Mouse (Mus musculus): ENCODE results near the gene Olfr1371. TPM values are rescaled to one million over a fixed set of nuclear protein-coding genes. Genes with fewer than 3 reads are reported as not detected.
A peak's percentile ranks its signal among the peaks of the same experiment; 100 is the strongest.
"Not testable (repeated sequence)": the region's sequence is repeated elsewhere in the genome, so short reads cannot be mapped to it uniquely, and the experiment has no call there.

The Olfr1371 gene
- total and polyA plus RNA-seq, 2 experiments from 2014 or later, result not detected

DNA sequence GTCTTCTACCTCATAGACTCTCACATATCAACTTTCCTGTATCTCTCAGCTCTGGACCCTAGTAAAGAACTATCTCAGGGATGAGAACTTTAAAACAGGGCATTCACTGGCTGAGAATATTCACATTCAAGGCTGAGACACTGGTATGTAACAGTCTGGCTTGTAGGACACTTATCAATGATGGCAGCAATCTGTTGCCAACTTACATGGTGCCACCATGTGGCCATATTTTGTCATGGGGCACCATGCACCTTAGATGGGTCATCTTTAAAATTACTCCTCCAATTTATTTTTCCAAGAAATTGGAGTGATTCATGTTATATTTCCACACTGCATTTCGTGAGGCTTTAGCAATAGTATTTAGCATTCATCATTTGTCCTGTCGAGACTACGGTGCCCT lies 33.9 kb downstream of the Olfr1371 start:
- DNase-seq (ENCODE audit: low spot score); H3K4me1 ChIP-seq (ENCODE audit: control insufficient read depth, insufficient read depth); ATAC-seq (ENCODE audit: insufficient read depth, low read depth); H3K27me3 ChIP-seq (ENCODE audit: control insufficient read depth, insufficient read depth, low read length); H3K36me3 ChIP-seq (replicated peaks; ENCODE audit: control insufficient read depth, insufficient read depth, low read length); H3K27ac ChIP-seq (ENCODE audit: low read depth); H3K9me3 ChIP-seq (replicated peaks; ENCODE audit: control insufficient read depth, low read length); H3K9ac ChIP-seq (replicated peaks; ENCODE audit: low read depth, low read length); H3K4me2 ChIP-seq (ENCODE audit: low read depth, low read length); H3K4me3 ChIP-seq (ENCODE audit: low read depth, low read length): not testable (repeated sequence)
- WGBS, result no CpG with 5 or more reads among the region's 3 CpGs
- TF ChIP-seq CTCF (IDR thresholded peaks at IDR 0.05; ENCODE audit: low read depth), result peak; percentile 30

DNA sequence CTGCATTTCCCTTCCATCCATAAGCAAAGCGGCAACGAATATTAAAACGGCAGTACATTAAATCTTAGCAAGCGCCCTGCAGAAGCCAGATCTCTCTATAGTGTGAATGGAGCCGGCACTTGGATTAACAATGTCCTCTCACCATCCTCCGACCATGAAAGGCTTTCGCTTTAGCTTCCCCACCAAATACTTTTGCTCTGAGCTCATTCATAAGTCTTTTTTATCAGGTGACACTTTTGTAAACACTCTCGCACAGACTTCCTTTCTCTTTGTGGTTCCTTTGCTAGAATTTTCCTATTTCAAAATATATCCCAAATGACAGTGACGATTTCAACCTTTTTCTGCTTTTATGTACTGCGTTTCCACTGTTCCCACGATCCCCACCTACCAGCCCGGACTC lies 45.3 kb downstream of the Olfr1371 start:
- Histone ChIP-seq H3K27ac (ENCODE audit: low read depth) (no peak overlapping the region), H3K4me1 (ENCODE audit: control insufficient read depth, insufficient read depth) (0 out of 2 replicates have a peak, but pooled peaks cover 3% of the 10 kb centered on the region), H3K4me3 (ENCODE audit: low read depth, low read length) (peak overlapping the region; percentile 56), H3K4me2 (ENCODE audit: low read depth, low read length) (peak overlapping the region; percentile 77), H3K9ac (replicated peaks; ENCODE audit: low read depth, low read length) (no peak overlapping the region; the same call in 1 of the 2 replicates), H3K9me3 (replicated peaks; ENCODE audit: control insufficient read depth, low read length) (no peaks in the 10 kb centered on the region), H3K36me3 (replicated peaks; ENCODE audit: control insufficient read depth, insufficient read depth, low read length) (no peaks in the 10 kb centered on the region), H3K27me3 (ENCODE audit: control insufficient read depth, insufficient read depth, low read length) (peaks cover 23% of the 10 kb centered on the region)
- DNase-seq (ENCODE audit: low spot score), result no peak
- TF ChIP-seq EP300 (IDR thresholded peaks at IDR 0.05; ENCODE audit: low read depth) (no peak), CTCF (IDR thresholded peaks at IDR 0.05; ENCODE audit: low read depth) (no peak)
- 11% methylated on average over 12 of the region's 12 CpGs for WGBS
- ATAC-seq (ENCODE audit: insufficient read depth, low read depth), result peak; percentile 43; the same call in 1 of the 2 replicates

DNA sequence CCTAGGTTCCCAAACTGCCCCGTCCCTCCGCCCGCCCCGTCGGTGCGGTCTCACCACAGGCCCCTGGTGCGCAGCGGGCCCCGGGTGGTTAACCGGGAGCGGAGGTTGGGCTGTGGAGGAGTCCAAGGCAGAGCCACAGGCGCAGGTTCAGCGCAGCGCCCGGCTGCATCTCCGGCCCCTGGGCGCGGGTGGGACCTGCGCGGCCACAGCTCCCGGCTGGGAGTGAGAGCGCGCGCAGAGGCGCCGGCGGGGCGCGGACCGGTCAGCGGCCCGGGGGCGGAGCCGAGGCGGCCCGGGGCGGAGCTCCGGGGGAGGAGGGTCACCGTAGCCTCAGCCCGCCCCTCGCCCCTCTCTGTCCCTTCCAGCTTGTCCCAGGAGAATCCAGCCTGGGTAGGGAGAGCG lies 45.9 kb downstream of the Olfr1371 start:
- not testable (repeated sequence) for H3K9me3 ChIP-seq (replicated peaks; ENCODE audit: control insufficient read depth, low read length); H3K4me1 ChIP-seq (ENCODE audit: control insufficient read depth, insufficient read depth); H3K27ac ChIP-seq (ENCODE audit: low read depth); DNase-seq (ENCODE audit: low spot score); H3K36me3 ChIP-seq (replicated peaks; ENCODE audit: control insufficient read depth, insufficient read depth, low read length); H3K9ac ChIP-seq (replicated peaks; ENCODE audit: low read depth, low read length)
- H3K27me3 ChIP-seq (ENCODE audit: control insufficient read depth, insufficient read depth, low read length), result peaks cover 23% of the 10 kb centered on the region
- 0% methylated on average over 27 of the region's 42 CpGs for WGBS
- peak overlapping the region; percentile 77 for H3K4me2 ChIP-seq (ENCODE audit: low read depth, low read length)
- ATAC-seq (ENCODE audit: insufficient read depth, low read depth), result peak; percentile 89
- H3K4me3 ChIP-seq (ENCODE audit: low read depth, low read length), result peak overlapping the region; percentile 56

DNA sequence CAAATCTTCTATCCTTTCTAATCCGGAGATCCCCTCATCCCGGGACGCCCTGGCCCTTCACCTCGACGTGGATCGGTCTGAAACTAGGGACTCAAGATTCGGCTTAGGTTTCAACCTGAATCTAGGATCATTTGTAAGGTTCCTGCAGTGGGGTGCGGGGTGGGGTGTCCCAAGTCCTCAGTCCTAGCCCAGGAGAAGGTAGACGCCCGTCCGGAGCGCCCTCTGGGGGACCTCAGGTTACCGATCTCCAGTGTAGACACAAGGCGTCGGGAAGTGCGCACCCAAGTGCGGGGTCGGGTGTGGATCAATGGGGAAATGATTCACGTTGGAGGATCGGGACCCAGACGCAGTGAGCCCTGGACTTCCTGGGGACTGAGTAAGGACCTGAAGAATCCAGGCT lies 46.7 kb downstream of the Olfr1371 start:
- Histone ChIP-seq H3K9me3 (replicated peaks; ENCODE audit: control insufficient read depth, low read length) (no peaks in the 10 kb centered on the region), H3K4me3 (ENCODE audit: low read depth, low read length) (peak overlapping the region; percentile 56), H3K4me2 (ENCODE audit: low read depth, low read length) (peak overlapping the region; percentile 77), H3K36me3 (replicated peaks; ENCODE audit: control insufficient read depth, insufficient read depth, low read length) (no peaks in the 10 kb centered on the region), H3K4me1 (ENCODE audit: control insufficient read depth, insufficient read depth) (0 out of 2 replicates have a peak, but pooled peaks cover 3% of the 10 kb centered on the region), H3K27ac (ENCODE audit: low read depth) (no peak overlapping the region), H3K27me3 (ENCODE audit: control insufficient read depth, insufficient read depth, low read length) (peaks cover 23% of the 10 kb centered on the region), H3K9ac (replicated peaks; ENCODE audit: low read depth, low read length) (no peak overlapping the region)
- TF ChIP-seq EP300 (IDR thresholded peaks at IDR 0.05; ENCODE audit: low read depth), result no peak
- no peak for TF ChIP-seq CTCF (IDR thresholded peaks at IDR 0.05; ENCODE audit: low read depth)
- 2% methylated on average over 21 of the region's 21 CpGs for WGBS
- no peak for DNase-seq (ENCODE audit: low spot score)
- ATAC-seq (ENCODE audit: insufficient read depth, low read depth), result no peak

DNA sequence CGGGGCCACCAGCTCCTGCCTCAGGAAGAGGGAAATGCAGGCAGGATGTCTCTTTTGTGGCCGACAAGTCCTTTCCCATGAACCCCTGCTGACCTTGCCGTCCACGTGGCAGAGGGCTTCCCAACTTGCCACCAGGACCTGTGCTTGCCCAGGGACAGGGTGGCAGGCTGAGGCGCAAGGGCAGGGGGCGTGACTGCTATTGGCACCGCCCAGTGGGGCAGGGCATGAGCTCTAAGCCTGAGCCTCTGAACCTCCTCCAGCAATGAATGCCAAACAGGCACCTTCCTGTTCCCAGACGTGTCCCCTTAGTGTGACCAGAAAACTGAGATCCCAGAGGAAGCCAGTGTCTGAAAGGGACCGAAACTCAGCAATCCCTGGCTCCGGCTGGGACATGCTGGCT lies 49.9 kb downstream of the Olfr1371 start:
- Histone ChIP-seq H3K9ac (replicated peaks; ENCODE audit: low read depth, low read length) (no peak overlapping the region), H3K4me2 (ENCODE audit: low read depth, low read length) (no peak overlapping the region), H3K4me3 (ENCODE audit: low read depth, low read length) (no peak overlapping the region), H3K27ac (ENCODE audit: low read depth) (no peak overlapping the region), H3K9me3 (replicated peaks; ENCODE audit: control insufficient read depth, low read length) (no peaks in the 10 kb centered on the region), H3K36me3 (replicated peaks; ENCODE audit: control insufficient read depth, insufficient read depth, low read length) (no peaks in the 10 kb centered on the region), H3K27me3 (ENCODE audit: control insufficient read depth, insufficient read depth, low read length) (peaks cover 15% of the 10 kb centered on the region), H3K4me1 (ENCODE audit: control insufficient read depth, insufficient read depth) (0 out of 2 replicates have a peak, but pooled peaks cover 3% of the 10 kb centered on the region)
- no peak for DNase-seq (ENCODE audit: low spot score)
- TF ChIP-seq CTCF (IDR thresholded peaks at IDR 0.05; ENCODE audit: low read depth) (no peak), EP300 (IDR thresholded peaks at IDR 0.05; ENCODE audit: low read depth) (no peak)
- WGBS, result 23% methylated on average over 10 of the region's 10 CpGs
- ATAC-seq (ENCODE audit: insufficient read depth, low read depth), result no peak

Other genes starting within 250 kb of the Olfr1371 start
- 37.6 and 58.0 TPM in 2 replicates for gene Cdkn2aipnl, start 246.3 kb downstream of the Olfr1371 start, total RNA-seq (2014; rRNA removed; ENCODE audit: low replicate concordance)
- gene Cdkn2aipnl, start 246.3 kb downstream of the Olfr1371 start, polyA plus RNA-seq (2015; fragmentation: Nextera tagmentation; extraction: Ambion mirVana), result 40.7 and 46.9 TPM in 2 replicates
- gene Ube2b, start 213.2 kb downstream of the Olfr1371 start, total RNA-seq (2014; rRNA removed; ENCODE audit: low replicate concordance), result 169 and 261 TPM in 2 replicates
- gene Ube2b, start 213.2 kb downstream of the Olfr1371 start, polyA plus RNA-seq (2015; fragmentation: Nextera tagmentation; extraction: Ambion mirVana), result 404 and 412 TPM in 2 replicates
- gene Cdkl3, start 209.8 kb downstream of the Olfr1371 start, total RNA-seq (2014; rRNA removed; ENCODE audit: low replicate concordance), result 2.3 and 5.6 TPM in 2 replicates
- gene Cdkl3, start 209.8 kb downstream of the Olfr1371 start, polyA plus RNA-seq (2015; fragmentation: Nextera tagmentation; extraction: Ambion mirVana), result 13.1 and 16.3 TPM in 2 replicates
- 68.0 and 77.5 TPM in 2 replicates for gene Ppp2ca, start 115.3 kb downstream of the Olfr1371 start, total RNA-seq (2014; rRNA removed; ENCODE audit: low replicate concordance)
- gene Ppp2ca, start 115.3 kb downstream of the Olfr1371 start, polyA plus RNA-seq (2015; fragmentation: Nextera tagmentation; extraction: Ambion mirVana), result 48.8 and 53.3 TPM in 2 replicates
- gene Olfr1373, start 68.5 kb downstream of the Olfr1371 start, total RNA-seq (2014; rRNA removed; ENCODE audit: low replicate concordance), result not detected in 2 replicates
- not detected in 2 replicates for gene Olfr1373, start 68.5 kb downstream of the Olfr1371 start, polyA plus RNA-seq (2015; fragmentation: Nextera tagmentation; extraction: Ambion mirVana)
- 158 and 163 TPM in 2 replicates for gene Skp1a, start 18.0 kb upstream of the Olfr1371 start, total RNA-seq (2014; rRNA removed; ENCODE audit: low replicate concordance)
- gene Skp1a, start 18.0 kb upstream of the Olfr1371 start, polyA plus RNA-seq (2015; fragmentation: Nextera tagmentation; extraction: Ambion mirVana), result 492 and 524 TPM in 2 replicates
- 0.15 and 5.2 TPM in 2 replicates for gene Tcf7, start 69.0 kb upstream of the Olfr1371 start, total RNA-seq (2014; rRNA removed; ENCODE audit: low replicate concordance)
- gene Tcf7, start 69.0 kb upstream of the Olfr1371 start, polyA plus RNA-seq (2015; fragmentation: Nextera tagmentation; extraction: Ambion mirVana), result 0.88 and 1.1 TPM in 2 replicates
- gene Vdac1, start 146.9 kb upstream of the Olfr1371 start, total RNA-seq (2014; rRNA removed; ENCODE audit: low replicate concordance), result 478 and 528 TPM in 2 replicates
- 627 and 646 TPM in 2 replicates for gene Vdac1, start 146.9 kb upstream of the Olfr1371 start, polyA plus RNA-seq (2015; fragmentation: Nextera tagmentation; extraction: Ambion mirVana)
- gene 9530068E07Rik, start 182.4 kb upstream of the Olfr1371 start, total RNA-seq (2014; rRNA removed; ENCODE audit: low replicate concordance), result 149 and 200 TPM in 2 replicates
- gene 9530068E07Rik, start 182.4 kb upstream of the Olfr1371 start, polyA plus RNA-seq (2015; fragmentation: Nextera tagmentation; extraction: Ambion mirVana), result 133 and 134 TPM in 2 replicates